Mouse (Mus musculus): ENCODE measurements around the gene Tarsl2.

- TF ChIP-seq CTCF (IDR thresholded peaks at IDR 0.05; ENCODE audit: insufficient read depth, low read length) (no peak), POLR2A (IDR thresholded peaks at IDR 0.05; ENCODE audit: borderline replicate concordance, extremely low read depth, low read depth, low read length) (no peak)
Measured at GRCm38 (mm10) chr7:65684256-65684835, 39.6 kb downstream of the Tarsl2 start.

Data from lung, adult 2 months (tissue).